Mouse (Mus musculus): ENCODE results near the gene Plac1.

The Plac1 gene

DNA sequence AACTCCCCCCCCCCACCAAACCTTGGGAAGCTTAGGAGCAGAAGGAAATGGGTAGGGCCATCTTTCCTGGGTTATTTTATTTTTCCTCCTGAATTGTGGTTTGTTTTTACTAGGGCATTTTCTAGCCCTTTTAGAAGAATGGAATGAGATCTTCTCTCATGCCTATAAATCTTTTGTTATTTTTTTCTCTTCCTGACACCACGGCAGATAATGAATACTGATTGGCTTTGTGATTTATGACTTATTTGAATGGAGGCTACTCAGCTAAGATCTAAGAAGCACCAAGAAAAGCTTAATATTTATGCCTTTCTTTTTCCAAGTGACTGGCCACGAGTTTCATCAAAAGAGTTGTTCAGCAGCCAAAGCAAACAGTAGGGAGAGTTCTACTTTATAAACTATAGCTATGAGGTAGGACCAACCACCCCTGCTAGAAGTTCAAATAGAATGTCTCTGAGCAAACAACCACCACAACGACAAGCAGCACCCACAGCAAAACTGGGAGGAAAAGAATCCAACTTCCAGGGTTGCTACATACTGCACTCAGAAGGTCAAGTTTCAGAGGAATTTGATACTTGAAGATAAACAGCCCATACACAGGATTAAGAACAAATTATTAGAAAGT, 35.1 kb downstream of the Plac1 start:
- intact Hi-C loops (cut with DNase I) = no loop called here

DNA sequence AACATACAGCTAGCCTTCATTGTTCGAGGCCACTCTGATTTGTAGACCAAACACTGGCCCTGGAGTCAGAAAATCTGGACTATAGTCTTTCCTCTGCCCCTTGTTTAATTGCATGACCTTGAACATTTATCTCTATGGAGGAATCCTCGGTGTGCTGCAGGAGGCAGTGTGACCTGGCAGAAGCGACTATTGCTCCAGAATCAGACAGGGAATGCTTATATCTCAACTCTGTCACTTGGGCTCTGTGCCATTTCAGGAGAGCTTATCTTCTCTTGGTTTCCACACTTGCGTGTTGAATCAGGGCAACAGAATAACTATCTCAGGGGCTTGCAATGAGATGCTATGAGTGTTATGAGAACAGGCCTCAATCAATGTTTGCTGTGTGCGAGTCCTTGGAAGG, 38.3 kb downstream of the Plac1 start:
- intact Hi-C loops (cut with DNase I) = no loop called here

DNA sequence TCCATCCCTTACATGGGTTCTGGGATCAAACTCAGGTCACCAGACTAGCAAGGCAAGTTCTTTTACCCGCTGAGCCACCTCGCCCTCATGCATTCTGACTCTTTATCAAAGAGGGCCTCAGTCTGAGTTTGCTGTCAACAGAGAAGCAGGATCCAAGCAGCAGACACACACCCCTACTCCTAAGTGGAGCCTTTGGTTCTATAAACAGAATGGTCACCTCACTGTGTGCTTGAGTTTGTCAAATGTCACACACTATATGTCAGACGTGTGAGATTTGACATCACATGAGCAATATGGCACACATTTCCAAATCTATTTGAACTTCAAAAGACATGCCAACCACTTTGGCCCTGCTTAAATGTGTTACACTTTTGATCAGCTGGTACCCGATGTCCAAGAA, 42.2 kb downstream of the Plac1 start:
- intact Hi-C loops (cut with DNase I) = no loop called here

DNA sequence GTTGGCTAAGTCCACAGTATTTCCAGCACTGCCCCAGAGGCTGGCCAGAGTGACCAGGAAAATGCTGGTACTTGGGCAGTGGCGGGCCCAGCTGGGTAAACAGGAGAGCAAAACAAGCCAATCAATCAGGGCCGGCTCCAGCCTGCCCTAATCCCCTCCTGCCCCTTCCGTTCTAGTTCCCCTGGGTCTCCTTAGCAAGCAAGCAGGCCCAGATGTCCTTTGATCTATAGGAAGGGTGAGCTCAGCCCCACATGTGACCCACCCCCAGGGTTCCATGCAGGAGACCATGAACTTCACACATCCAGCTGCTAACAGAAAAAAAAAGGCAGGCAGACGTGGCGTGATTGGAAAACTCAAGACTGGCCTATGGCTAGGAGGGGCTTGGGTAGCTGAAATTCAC, 43.5 kb downstream of the Plac1 start:
- intact Hi-C loops (cut with DNase I) = no loop called here

DNA sequence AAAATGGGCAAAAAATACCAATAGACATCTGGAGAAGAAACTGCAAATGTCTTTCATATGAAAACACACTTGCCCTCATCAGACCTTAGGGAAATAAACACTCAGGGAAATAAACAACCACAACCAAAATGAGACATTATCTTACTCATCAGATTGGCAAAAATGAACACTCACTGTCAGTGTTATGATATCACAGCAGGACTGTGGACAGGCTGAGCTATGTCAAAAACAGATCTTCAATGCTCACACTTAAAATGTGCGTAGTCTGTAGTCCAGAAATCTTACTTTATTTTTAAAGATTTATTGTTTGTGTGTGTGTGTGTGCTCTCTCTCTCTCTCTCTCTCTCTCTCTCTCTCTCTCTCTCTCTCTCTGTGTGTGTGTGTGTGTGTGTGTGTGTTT, 51.2 kb downstream of the Plac1 start:
- intact Hi-C loops (cut with DNase I) = no loop called here

DNA sequence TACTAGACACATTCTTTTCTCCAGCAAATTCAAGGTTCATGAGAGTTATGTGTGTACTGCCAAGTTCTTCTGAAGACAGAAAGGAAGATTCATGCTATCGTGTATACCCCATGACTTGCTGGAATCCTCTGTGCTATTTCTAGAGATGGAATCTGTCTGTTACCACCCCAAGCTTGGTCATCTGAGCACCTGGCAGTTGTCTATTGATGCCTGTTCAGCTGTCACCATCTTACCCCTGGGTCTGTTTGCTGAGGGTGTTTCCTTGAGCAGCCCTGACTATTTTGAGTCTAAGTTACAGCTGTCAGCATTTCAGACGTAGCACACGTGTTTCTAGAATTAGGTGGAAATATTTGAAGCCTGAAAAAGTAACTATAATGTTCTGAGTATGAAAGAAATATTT, 60.1 kb downstream of the Plac1 start:
- intact Hi-C loops (cut with DNase I) = no loop called here

DNA sequence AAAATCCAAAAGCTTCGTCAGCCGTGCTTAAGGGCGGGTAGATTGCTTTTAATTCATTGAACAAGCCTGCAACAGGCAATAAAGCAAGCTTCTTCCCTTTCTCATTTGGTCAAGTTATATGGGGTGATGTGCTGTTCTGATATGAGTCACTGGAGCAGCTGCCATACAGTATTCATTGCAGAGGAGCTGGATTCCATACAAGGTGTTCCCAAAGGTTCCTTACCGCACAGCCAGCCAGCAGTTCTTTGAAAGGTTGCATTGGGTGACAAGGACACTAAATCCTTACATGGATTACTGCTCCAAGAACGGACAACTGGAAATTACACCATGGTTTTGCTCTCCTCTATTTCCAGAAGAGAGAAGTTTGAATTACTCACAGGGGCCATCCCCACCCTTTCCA, 63.6 kb downstream of the Plac1 start:
- intact Hi-C loops (cut with DNase I) = no loop called here

DNA sequence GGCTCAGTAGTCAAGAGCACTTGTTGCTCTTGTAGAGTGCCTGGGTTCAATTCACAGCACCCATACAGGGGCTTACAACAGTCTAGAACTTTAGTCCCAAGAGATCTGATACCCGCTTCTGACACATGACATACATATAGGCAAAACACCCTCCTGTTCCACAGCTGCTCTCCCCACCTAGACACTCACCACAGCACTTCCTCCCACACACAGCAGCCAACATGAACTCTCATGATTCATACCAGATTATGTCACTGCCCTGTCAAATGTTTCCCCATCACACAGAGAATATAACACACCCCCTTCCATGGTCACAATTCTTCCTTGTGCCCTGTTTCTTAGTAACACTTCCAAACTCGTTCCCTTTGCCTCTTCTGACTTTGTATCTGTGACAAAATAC, 71.3 kb downstream of the Plac1 start:
- intact Hi-C loops (cut with DNase I) = no loop called here

DNA sequence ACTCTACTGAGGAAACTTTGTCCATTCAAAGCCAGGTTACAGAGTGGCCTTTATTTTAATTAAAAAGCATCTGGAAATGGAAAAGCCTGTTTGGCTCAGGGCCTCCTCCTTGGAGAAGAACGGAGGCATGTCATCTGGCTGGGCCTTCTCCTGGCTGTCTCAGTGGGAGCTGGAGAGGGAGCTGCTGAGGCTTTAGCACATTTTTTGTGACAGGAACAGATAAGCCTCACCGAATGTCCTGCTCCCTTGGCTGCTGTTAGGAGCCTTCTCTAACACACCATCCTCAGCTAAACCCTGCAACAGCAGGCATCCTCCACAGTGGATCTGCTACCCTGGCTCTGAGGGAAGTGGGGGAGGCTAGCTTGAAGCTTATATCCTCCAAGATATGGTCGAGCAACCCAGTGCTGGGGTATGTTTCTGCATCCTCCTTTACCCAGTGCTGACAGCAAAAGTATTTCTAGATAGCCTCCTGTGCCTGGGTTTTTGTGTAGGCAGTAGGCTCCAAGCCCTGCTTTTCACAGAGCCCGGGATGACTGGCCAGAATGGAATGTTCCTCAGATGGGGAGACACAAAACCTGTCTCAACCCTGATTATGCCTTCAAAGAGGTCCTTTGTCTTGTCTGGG, 72.9 kb downstream of the Plac1 start:
- intact Hi-C loops (cut with DNase I) = no loop called here

DNA sequence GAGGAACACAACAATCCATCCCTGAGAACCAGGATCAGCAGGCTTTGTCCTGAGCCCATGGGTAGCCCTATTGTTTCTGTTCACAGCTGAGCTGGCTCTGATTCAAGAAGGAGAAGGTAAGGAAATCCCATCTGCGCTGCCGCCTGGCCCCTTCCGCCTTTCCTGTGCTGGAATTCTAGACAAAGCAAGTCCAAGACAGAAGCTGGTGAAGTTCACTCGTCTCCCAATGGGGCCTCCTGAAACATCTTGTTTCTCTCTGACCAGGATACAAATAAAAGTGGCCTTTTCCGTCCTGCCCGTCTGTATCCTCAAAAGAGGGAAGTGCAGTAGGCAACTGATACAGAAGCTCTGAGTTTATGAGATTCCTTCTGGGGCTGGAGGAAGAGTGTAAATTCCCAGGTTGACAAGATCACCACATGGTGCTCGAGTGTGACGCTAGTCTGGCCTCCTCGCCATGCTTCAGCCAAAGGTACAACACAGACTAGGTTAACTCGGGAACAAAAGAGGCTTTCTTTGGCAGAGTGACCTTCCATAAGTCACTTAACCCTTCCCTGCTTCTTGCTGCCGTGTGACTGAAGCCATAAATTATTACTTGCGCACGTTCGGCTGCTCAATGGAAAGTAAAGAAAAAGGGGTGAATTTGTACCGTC, 73.5 kb downstream of the Plac1 start:
- intact Hi-C loops (cut with DNase I) = no loop called here

DNA sequence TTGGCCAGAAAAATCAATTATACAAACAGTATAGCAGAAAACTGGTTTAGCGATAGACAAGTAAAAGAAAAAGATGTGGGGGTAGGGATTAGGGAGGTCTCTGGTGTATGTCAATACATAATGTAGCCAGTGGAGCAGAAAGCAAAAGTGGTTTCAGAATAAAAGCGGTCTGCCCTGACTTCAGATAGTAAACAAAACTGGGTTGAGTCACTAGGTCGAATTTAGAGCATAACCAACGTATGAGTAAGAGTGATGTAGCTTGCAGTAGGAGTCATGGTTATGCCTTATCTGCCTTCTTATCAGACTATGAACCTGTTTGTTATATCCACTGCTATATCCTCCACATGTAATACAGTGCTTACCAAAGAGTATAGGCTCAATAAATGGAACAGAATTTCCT, 77.3 kb downstream of the Plac1 start:
- intact Hi-C loops (cut with DNase I) = no loop called here

DNA sequence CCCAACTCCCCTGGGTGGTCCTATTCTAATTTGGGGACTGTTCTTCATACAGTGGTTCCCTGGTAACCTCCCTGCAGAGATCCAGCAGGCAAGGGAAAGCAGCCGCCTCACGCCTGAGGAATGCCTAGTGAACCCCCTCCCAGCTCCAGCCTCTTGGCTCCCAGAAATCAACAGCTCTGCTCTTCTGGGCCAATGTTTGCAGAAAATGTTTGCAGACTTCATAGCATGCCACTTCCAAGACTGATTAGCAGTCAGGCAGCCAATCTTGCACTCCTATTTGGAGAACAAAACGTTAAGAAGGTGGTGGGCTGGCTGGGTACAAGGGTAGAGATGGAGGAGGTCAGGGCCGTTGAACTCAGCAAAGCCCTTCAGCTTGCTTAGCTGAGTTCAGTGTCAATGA, 78.3 kb downstream of the Plac1 start:
- intact Hi-C loops (cut with DNase I) = no loop called here

DNA sequence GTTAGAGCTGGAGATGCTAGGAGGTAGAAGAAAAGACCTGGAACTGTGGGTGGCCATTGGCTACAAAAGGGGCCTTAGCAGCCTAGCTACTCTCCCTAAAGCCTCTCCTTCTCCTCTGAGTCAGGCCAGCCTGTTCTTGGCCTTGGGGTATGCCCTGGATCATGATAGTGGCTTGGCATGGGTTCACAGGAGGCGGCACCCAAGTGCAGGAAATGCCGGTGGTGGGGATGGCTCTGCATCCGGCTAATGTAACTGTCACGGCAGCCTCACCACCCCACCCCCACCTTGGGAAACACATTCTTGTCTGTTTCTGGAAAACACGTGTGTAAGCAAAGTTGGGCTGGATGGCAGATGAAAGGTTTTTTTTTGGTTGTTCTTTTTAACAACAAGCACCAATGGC, 78.8 kb downstream of the Plac1 start:
- intact Hi-C loops (cut with DNase I) = no loop called here

DNA sequence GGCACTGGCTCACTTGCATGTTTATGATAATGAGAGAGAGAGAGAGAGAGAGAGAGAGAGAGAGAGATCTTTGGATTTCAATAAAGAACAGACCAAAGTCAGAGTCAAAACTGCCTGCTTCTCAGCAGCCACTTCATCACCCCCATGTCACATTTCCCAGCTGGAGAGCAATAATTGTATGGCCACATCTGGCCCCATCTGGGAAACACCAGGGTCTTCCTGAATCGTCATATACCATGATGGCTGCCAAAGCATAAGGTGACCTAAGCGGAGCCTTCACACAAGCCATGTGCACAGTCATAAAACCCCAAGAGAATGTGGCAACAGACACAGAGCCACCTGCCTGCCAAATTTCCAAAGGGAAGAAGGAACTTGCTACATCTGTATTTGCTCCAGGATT, 91.9 kb downstream of the Plac1 start:
- intact Hi-C loops (cut with DNase I) = no loop called here

DNA sequence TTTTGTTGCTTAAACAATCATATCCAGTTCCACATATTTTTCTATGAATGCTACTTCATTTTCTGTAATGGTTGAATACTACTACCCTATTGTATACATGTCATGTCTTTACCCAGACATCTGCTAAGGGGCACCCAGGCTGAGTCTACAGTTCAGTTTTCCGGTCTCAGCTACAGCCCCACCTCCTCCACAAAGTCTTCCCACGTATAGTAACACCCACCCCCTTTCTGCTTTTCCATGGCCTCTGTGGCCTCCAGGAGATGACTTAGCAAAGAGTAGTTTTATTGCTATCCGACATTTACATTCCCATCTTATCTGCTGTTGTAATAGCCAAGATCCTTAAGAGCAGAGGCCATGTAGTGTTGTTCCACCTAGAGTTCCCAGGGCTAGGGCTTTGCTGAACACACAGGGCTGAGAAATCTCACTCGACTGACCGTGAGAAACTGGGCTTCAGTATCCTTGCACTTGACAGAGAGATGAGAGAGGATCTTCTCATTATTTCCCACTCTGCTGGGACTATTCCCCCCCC, 93.5 kb downstream of the Plac1 start:
- intact Hi-C loops (cut with DNase I) = no loop called here

DNA sequence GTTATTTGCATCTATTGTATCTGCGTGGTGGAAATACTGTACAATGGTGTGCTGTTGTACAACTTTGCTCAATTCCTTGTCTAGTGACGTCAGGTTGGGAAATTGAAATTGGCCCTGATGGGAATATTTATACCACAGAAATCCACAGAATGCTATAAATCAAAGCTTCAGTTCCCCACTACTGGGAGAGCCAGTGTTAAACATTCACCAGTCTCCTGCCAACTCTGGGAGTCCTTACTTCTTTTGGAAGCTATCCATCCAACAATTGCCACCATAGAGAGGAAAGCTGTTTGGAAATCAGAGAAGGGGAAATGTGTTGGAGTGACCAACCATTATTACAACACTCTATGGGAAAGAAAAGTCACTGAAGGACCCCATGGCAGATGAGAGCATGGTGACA, 100.3 kb downstream of the Plac1 start:
- intact Hi-C loops (cut with DNase I) = no loop called here

DNA sequence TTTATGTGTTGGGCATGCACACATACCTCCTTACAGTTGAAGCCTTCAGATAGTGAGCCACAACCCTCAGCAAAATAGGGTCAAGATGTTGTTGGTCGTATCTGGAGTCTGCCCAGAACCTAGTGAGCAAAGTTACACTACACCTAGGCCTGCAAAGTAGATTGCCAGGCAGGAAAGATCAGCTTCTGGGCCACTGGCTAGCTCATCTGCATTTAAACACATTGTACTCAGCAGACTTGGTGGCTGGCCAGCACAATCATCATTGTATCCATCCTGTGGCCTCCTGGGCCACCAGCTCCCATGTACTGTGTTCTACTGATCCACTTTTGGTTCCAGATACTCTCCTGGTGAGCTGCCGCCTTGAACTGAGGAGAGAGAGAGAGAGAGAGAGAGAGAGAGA, 102.8 kb downstream of the Plac1 start:
- intact Hi-C loops (cut with DNase I) = no loop called here

DNA sequence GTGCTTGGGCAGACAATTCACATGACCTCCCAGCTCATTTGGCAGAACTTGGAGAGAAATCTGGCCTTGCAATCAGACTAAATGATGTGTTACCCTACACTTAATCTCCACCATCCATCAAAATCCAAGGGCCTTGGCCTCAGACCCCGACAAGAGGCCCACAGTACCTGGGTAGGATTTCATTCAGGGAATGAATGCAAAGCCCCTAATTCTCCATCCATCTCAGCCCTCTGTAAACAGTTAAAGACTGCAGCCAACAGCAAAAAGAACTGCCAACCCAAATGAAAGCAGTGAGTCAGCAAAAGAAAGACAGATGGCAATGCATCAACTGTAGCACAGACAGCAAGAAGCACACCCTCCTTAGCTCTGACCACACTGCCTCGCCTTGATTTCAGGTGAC, 110.4 kb downstream of the Plac1 start:
- intact Hi-C loops (cut with DNase I) = no loop called here

DNA sequence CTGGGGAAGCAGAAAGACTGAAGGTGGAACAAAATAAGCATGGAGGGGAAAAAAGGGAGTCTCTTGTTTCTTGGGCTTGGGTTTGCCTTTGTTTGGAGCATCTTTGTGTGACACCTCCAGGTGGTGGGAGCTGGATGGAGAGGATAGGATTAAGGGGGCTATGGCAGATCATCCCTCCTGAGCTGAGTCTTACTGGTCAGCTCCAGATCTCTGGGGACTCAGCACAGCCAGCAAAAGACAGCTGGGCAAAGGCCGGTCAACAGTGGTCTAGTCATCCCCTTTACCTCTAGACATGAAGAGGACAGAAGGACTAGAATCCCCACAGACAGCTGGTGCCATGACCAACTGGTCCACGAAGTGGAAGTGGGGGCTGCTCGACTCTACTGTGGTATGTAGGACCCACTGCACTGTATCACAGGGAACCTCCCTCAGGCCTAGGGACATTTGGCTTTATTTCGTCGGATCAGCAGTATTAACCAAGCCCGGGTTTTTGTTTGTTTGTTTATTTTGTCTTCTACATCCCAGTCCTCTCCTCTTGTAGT, 113.3 kb downstream of the Plac1 start:
- intact Hi-C loops (cut with DNase I) = no loop called here

DNA sequence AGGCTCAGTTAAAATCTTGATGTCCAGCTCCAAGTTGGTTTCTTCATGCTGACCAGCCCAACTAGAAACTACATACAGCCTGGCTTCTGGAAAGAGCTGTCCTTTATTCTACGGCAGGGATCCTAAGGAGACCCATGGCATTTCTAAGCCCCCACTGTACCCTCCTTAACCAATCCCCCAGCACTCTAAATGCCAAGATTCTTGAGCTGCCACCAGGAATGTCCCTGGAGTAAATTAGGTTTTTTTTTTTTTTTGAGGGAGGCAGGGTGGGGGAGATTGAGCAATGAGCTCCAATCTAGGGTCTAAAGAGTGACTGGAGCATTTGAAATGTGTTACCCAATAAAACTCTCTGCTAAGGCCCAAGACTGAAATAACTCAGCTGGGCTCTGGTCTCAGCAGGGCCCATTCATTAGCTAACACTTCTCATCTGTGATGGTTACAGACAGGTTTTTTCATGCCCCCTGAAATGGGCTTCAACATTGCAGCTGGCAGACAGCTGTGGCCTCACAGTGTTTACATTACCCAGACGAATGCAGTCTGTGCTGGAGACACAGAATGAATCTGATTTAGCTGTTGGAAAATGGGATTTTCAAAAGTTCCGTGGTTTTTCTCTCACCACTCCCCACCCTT, 114.0 kb downstream of the Plac1 start:
- intact Hi-C loops (cut with DNase I) = no loop called here

DNA sequence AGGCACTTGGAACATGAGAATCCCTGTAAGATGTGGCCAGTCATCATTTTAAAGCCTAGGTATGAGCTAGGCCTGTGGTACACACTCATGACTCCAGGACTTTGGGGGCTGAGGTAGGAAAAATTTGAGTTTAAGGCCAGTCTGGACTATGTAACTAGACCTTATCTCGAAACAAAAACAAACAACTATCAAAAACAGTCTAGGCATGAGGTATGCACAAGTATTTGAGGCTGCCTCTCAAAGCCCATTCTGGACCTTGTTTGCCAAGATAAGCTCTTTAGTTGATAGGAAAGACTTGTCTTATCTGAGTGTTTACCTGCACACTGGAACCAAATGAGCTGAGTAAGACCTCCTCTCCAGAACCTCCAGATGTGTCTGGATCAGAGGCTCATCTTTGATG, 116.3 kb downstream of the Plac1 start:
- intact Hi-C loops (cut with DNase I) = no loop called here

DNA sequence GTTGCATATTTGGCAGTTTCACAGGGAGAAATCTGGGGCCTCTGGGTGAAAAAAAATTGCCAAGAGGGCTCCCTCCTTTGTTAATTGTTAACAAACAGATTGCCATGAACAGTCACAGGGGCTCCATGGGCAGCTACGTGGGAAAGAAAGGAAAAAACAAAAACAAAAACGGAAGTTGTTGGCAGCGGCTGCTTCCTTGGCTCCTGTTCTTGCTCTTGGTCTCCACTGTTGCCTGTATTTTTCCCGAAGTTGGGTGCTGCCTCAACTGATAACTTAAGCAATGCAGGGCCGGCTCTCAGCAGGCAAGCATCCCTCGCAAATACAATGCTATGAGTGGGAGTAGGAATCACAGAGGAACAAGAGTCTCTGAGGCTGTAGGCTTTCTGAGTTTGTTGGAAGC, 121.3 kb downstream of the Plac1 start:
- intact Hi-C loops (cut with DNase I) = no loop called here
